Mouse (Mus musculus) C2C12 (cell line): ENCODE results near the gene Rimkla. TPM values are rescaled to one million over a fixed set of nuclear protein-coding genes. Genes with fewer than 3 reads are reported as not detected.

Experiments
- H3K27me3 ChIP-seq: one replicate; pipeline ENCODE4 v1.6.1; 2011; ENCODE audit not compliant: control insufficient read depth, insufficient read depth, insufficient read length
- H3K36me3 ChIP-seq: one replicate; pipeline ENCODE4 v1.6.1; 2011; ENCODE audit not compliant: control insufficient read depth, insufficient read depth
- H3K4me3 ChIP-seq: one replicate; pipeline ENCODE4 v1.5.1; 2011; ENCODE audit warnings: mild to moderate bottlenecking, control low read depth; ENCODE audit not compliant: poor library complexity, insufficient read depth, severe bottlenecking
- H3K79me2 ChIP-seq: one replicate; pipeline ENCODE4 v1.6.1; 2011; ENCODE audit not compliant: control insufficient read depth, insufficient read depth
- H3K79me3 ChIP-seq: one replicate; pipeline ENCODE4 v1.6.1; 2011; ENCODE audit warnings: low read depth, control low read depth
- H3ac ChIP-seq: one replicate; pipeline ENCODE3; 2011; ENCODE audit warnings: low read depth; ENCODE audit not compliant: control insufficient read depth, insufficient read length
- CEBPB ChIP-seq: IDR thresholded peaks from one replicate; pipeline ENCODE4 v1.6.1; 2011; ENCODE audit warnings: low read depth, mild to moderate bottlenecking, control low read depth, moderate library complexity
- CTCF ChIP-seq: IDR thresholded peaks from one replicate; pipeline ENCODE4 v1.5.1; 2011; ENCODE audit not compliant: control insufficient read depth, insufficient read depth, insufficient read length
- FOSL1 ChIP-seq: IDR thresholded peaks from one replicate; pipeline ENCODE4 v1.8.0; 2011; ENCODE audit warnings: mild to moderate bottlenecking, low read length; ENCODE audit not compliant: poor library complexity, insufficient read depth, severe bottlenecking
- MAX ChIP-seq: IDR thresholded peaks from one replicate; pipeline ENCODE4 v1.6.1; 2011; ENCODE audit warnings: mild to moderate bottlenecking, control low read depth
- MYOD1 ChIP-seq: IDR thresholded peaks from one replicate; pipeline ENCODE4 v1.6.1; 2011; ENCODE audit warnings: low read depth; ENCODE audit not compliant: control insufficient read depth, insufficient read length
- MYOG ChIP-seq: IDR thresholded peaks from one replicate; pipeline ENCODE4 v1.6.1; 2011; ENCODE audit not compliant: control insufficient read depth, insufficient read length; ENCODE audit errors: extremely low read depth
- USF1 ChIP-seq: IDR thresholded peaks from one replicate; pipeline ENCODE4 v1.6.1; 2011; ENCODE audit warnings: low read depth, mild to moderate bottlenecking, control low read depth, moderate library complexity
- polyA plus RNA-seq: library from polyadenylated mRNA; unstranded; fragments of >200 nt; fragmentation: generic; extraction: Trizol; gene quantifications from one replicate; pipeline ENCODE4 v1.2.1, GENCODE M21; 2012; ENCODE audit warnings: missing spikeins

Gene Rimkla
- polyA plus RNA-seq, 1 experiment, result not detected

DNA sequence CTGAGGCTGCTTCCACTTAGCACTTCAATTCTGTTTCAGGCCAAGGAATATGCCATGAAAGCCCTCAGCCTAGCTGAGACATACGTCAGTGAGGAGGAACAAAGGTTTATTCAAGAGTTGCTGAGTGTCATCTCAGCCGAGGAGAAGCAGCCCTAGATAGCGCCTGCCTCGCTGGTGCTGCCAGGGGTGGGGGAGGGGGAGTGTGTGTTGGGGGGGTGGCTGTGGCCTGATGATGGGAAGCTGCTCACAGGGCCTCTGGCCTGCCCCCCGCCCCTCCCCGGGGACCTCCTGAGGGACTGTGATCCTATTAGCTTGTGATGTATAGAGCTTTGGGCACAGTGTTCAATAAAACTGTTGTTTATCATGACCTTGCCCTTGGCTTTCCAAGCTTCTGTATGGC, 38.9 kb downstream of the Rimkla start:
- H3K79me3 ChIP-seq, result no peaks in the 10 kb centered on the region
- no peak overlapping the region for H3K4me3 ChIP-seq
- TF ChIP-seq MYOD1 (no peak), FOSL1 (no peak), MYOG (no peak), CEBPB (no peak), USF1 (no peak), CTCF (no peak)
- H3K79me2 ChIP-seq, result no peaks in the 10 kb centered on the region
- H3ac ChIP-seq, result no peak overlapping the region
- H3K27me3 ChIP-seq, result peaks cover 17% of the 10 kb centered on the region
- no peaks in the 10 kb centered on the region for H3K36me3 ChIP-seq

- no peaks in the 10 kb centered on the region for H3K79me2 ChIP-seq
- H3K27me3 ChIP-seq, result peaks cover 17% of the 10 kb centered on the region
- no peaks in the 10 kb centered on the region for H3K36me3 ChIP-seq
- H3ac ChIP-seq, result no peak overlapping the region
- H3K4me3 ChIP-seq, result no peak overlapping the region
- TF ChIP-seq USF1 (no peak), FOSL1 (no peak), MAX (no peak), CTCF (no peak), MYOD1 (no peak), CEBPB (no peak), MYOG (no peak)
- H3K79me3 ChIP-seq, result no peaks in the 10 kb centered on the region
These were observed 39.3 kb downstream of the Rimkla start for GRCm38 (mm10) chr4:119453128-119453527.

DNA sequence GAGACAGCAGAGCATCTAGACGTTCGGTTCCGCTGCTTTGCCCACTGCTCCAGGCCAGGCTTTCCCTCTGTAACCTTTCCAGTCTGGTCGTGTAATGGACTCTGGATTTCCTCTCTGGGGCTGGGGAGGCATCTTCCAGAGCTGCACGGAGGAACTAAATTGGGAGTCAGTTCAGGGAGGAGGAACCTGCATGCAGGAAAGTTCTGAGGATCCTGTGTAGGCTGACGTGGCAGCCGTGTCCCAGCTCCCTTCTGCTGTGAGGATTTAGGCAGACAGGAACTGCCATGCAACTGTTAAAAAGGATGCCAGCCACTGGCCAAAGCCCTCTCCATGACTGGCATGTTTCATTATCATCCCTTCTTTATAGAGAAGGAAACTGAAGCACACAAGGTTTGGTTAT, 42.0 kb downstream of the Rimkla start:
- Histone ChIP-seq H3K79me3 (no peaks in the 10 kb centered on the region), H3ac (no peak overlapping the region), H3K4me3 (no peak overlapping the region), H3K27me3 (peaks cover 17% of the 10 kb centered on the region), H3K79me2 (no peaks in the 10 kb centered on the region), H3K36me3 (no peaks in the 10 kb centered on the region)
- no peak for TF ChIP-seq MYOG
- TF ChIP-seq USF1, result no peak
- TF ChIP-seq CTCF, result no peak
- TF ChIP-seq FOSL1, result no peak
- no peak for TF ChIP-seq CEBPB
- TF ChIP-seq MAX, result no peak

- H3K4me3 ChIP-seq, result no peak overlapping the region
- no peaks in the 10 kb centered on the region for H3K79me2 ChIP-seq
- peaks cover 13% of the 10 kb centered on the region for H3K27me3 ChIP-seq
- H3K79me3 ChIP-seq, result no peaks in the 10 kb centered on the region
- no peaks in the 10 kb centered on the region for H3K36me3 ChIP-seq
- no peak for TF ChIP-seq CTCF
- no peak for TF ChIP-seq MYOG
- TF ChIP-seq USF1, result no peak
- no peak for TF ChIP-seq MAX
- TF ChIP-seq FOSL1, result no peak
- H3ac ChIP-seq, result no peak overlapping the region
These were observed 44.6 kb downstream of the Rimkla start for GRCm38 (mm10) chr4:119447786-119448185.

DNA sequence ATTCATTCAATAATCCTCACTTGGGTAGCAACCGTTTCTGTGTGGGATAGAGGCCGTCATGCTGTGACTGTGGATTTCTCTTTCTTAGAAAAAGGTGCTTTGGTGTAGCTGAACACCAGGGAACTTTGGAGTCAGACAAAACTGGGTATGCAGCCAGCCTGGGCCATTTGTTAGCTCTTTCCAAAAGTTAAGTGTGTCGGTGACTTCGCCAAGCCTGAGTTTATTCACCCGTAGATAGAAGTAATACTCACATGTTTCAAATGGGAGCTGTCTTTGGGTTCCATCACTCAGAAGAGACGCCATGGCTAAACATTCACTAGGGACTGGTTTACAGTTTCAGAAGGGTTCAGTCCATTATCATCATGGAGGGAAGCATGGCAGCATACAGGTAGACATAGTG, 45.2 kb downstream of the Rimkla start:
- TF ChIP-seq MAX (no peak), MYOG (no peak), USF1 (no peak), CEBPB (no peak), MYOD1 (no peak), CTCF (no peak)
- Histone ChIP-seq H3K79me3 (no peaks in the 10 kb centered on the region), H3K27me3 (peaks cover 13% of the 10 kb centered on the region), H3ac (no peak overlapping the region), H3K4me3 (no peak overlapping the region), H3K36me3 (no peaks in the 10 kb centered on the region), H3K79me2 (no peaks in the 10 kb centered on the region)

GRCm38 (mm10) chr4:119442539-119442938, 49.9 kb downstream of the Rimkla start:
- Histone ChIP-seq H3K27me3 (peaks cover 4% of the 10 kb centered on the region), H3K79me2 (no peaks in the 10 kb centered on the region), H3K36me3 (no peaks in the 10 kb centered on the region), H3K79me3 (no peaks in the 10 kb centered on the region), H3K4me3 (no peak overlapping the region), H3ac (no peak overlapping the region)
- no peak for TF ChIP-seq MYOD1
- no peak for TF ChIP-seq FOSL1
- TF ChIP-seq CEBPB, result no peak
- no peak for TF ChIP-seq MAX
- no peak for TF ChIP-seq CTCF
- TF ChIP-seq USF1, result no peak
- no peak for TF ChIP-seq MYOG
